Mouse (Mus musculus) stomach, postnatal 0 days (tissue): ENCODE results near the gene Pafah1b1.

Experiments
- CTCF ChIP-seq: IDR thresholded peaks from 2 replicates; pipeline ENCODE4 v1.5.1; 2016; ENCODE audit warnings: antibody characterized with exemption, low read depth, mild to moderate bottlenecking, moderate library complexity
- EP300 ChIP-seq: optimal IDR thresholded peaks from 2 replicates; pipeline ENCODE3; 2016; ENCODE audit warnings: antibody characterized with exemption

DNA sequence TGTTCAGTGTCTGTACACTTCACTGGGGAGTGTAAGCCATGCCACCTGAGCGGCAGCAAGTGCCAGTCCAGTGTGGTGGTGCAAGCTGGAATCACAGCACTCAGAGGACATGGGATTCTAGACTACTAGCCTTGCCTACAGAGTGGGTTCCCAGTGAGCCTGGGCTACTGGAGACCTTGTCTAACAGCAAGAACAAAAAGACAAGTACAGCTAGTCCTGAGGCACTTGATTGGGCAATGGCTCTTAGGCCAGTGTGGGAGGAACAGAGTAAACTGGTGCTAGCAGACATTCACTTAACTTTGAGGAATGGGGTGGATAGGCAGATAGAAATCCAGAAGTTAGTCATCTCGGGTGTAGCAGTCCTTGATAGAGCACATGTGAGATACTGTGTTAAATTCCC is 47.9 kb upstream of the Pafah1b1 start:
- TF ChIP-seq CTCF, result no peak
- no peak for TF ChIP-seq EP300
